Comparison of ENCODE assay signal across 22 mouse cellular contexts in genomic region chr4:80764024-80764423, GRCm38 (mm10).
DNase-seq lines count a peak whose midpoint lies in the region; ATAC-seq and TF ChIP-seq lines count a peak whose summit lies in the region.
"Had no signal": no experiment of that assay in that cellular context is flagged by ENCODE, and none has a peak within 500 bp of the region (broad histone marks: within the 10 kb centered on the region; RNA-seq: fewer than 3 reads in every experiment).

No protein-coding gene starts in this region.

- H3K27ac ChIP-seq in forebrain, postnatal 0 days (ENCODE audit: low read depth, low read length), result peak overlapping the region; percentile 42; the same call in 1 of the 2 replicates
- H3K27ac ChIP-seq in forebrain, embryonic 11.5 days (ENCODE audit: low read depth, low read length), result no peak overlapping the region
- peak overlapping the region; percentile 70 for H3K27ac ChIP-seq in left cerebral cortex, adult 2 months
- H3K27ac ChIP-seq: forebrain, embryonic 10.5 days; heart, adult 2 months; heart, embryonic 10.5 days; heart, embryonic 13.5 days; hindbrain, embryonic 15.5 days had no signal

- DNase-seq in forebrain, postnatal 0 days, result peak; percentile 21
- DNase-seq in forebrain, embryonic 11.5 days (ENCODE audit: low spot score), result no peak
- DNase-seq in left cerebral cortex, adult 2 months (ENCODE audit: extremely low spot score in 1 of 2, low spot score in 2 of 2), result no peak
- DNase-seq in left cerebral cortex, adult 18-20 months (ENCODE audit: low spot score in 2 of 2), result no peak
- DNase-seq in right cerebral cortex, postnatal 25 days, result peak; percentile 17
- DNase-seq in right cerebral cortex, postnatal 36 days (ENCODE audit: low spot score in 2 of 2), result no peak
- DNase-seq: adrenal gland, adult 8-10 months; adrenal gland, postnatal 25 days; cerebellum, adult 18-20 months; cerebellum, adult 9-10 months; cerebellum, postnatal 14 days; gastrocnemius, postnatal 10 days; gastrocnemius, postnatal 36 days; heart, adult 2 months; heart, postnatal 14 days; heart, postnatal 4 days had no signal

- intact Hi-C loops in left cerebral cortex, adult 2 months (cut with DNase I), result loop anchor here (10.0 kb wide), 2 partner anchors 559 to 1099 kb away; no protein-coding TSS in a partner anchor

- no peak for ATAC-seq in forebrain, postnatal 0 days
- no peak for ATAC-seq in forebrain, embryonic 11.5 days (replicated peaks; ENCODE audit: low FRiP score)
- ATAC-seq: activated CD4-positive, CD25-positive, alpha-beta regulatory T cell, adult 4 months; forebrain, embryonic 14.5 days had no signal

- no peaks in the 10 kb centered on the region for H3K9me3 ChIP-seq in forebrain, postnatal 0 days (ENCODE audit: low read length)
- H3K9me3 ChIP-seq in forebrain, embryonic 11.5 days (ENCODE audit: control insufficient read depth, low read length), result no peaks in the 10 kb centered on the region
- H3K9me3 ChIP-seq: forebrain, embryonic 10.5 days; heart, embryonic 10.5 days; heart, embryonic 13.5 days; hindbrain, embryonic 15.5 days had no signal

- no peak for TF ChIP-seq CTCF in forebrain, postnatal 0 days (IDR thresholded peaks at IDR 0.05; ENCODE audit: low read depth)
- no peak for TF ChIP-seq CTCF in left cerebral cortex, adult 2 months (IDR thresholded peaks at IDR 0.05)

- H3K27me3 ChIP-seq in forebrain, postnatal 0 days (ENCODE audit: insufficient read depth, low read length), result no peaks in the 10 kb centered on the region
- H3K27me3 ChIP-seq in forebrain, embryonic 11.5 days (ENCODE audit: control insufficient read depth, insufficient read depth, low read length), result no peaks in the 10 kb centered on the region
- H3K27me3 ChIP-seq: heart, embryonic 13.5 days; hindbrain, embryonic 15.5 days had no signal

- WGBS in forebrain, postnatal 0 days, result 81% methylated on average over 3 of the region's 3 CpGs
- 89% methylated on average over 3 of the region's 3 CpGs for WGBS in forebrain, embryonic 11.5 days

- no peak overlapping the region for H3K4me3 ChIP-seq in forebrain, postnatal 0 days (ENCODE audit: low read depth, low read length)
- no peak overlapping the region for H3K4me3 ChIP-seq in forebrain, embryonic 11.5 days (ENCODE audit: low read depth, low read length)
- H3K4me3 ChIP-seq in left cerebral cortex, adult 2 months, result no peak overlapping the region
- H3K4me3 ChIP-seq: forebrain, embryonic 10.5 days; heart, adult 2 months; heart, embryonic 10.5 days; heart, embryonic 13.5 days; hindbrain, embryonic 15.5 days had no signal

- H3K9ac ChIP-seq in forebrain, postnatal 0 days, result no peak overlapping the region
- no peak overlapping the region for H3K9ac ChIP-seq in forebrain, embryonic 11.5 days (ENCODE audit: low read length)
- H3K9ac ChIP-seq: heart, embryonic 13.5 days; hindbrain, embryonic 15.5 days had no signal

- H3K4me2 ChIP-seq in forebrain, postnatal 0 days (ENCODE audit: low read depth), result no peak overlapping the region
- no peak overlapping the region for H3K4me2 ChIP-seq in forebrain, embryonic 11.5 days (ENCODE audit: low read depth, low read length, severe bottlenecking)
- H3K4me2 ChIP-seq: heart, embryonic 13.5 days; hindbrain, embryonic 15.5 days had no signal

- no peaks in the 10 kb centered on the region for H3K4me1 ChIP-seq in forebrain, postnatal 0 days (ENCODE audit: insufficient read depth)
- H3K4me1 ChIP-seq in forebrain, embryonic 11.5 days (replicated peaks; ENCODE audit: control insufficient read depth, insufficient read depth, low read length), result no peaks in the 10 kb centered on the region
- H3K4me1 ChIP-seq: forebrain, embryonic 10.5 days; heart, embryonic 10.5 days; heart, embryonic 13.5 days; hindbrain, embryonic 15.5 days had no signal

- H3K36me3 ChIP-seq in forebrain, postnatal 0 days (ENCODE audit: insufficient read depth), result no peaks in the 10 kb centered on the region
- H3K36me3 ChIP-seq in forebrain, embryonic 11.5 days (ENCODE audit: control insufficient read depth, insufficient read depth, low read length), result no peaks in the 10 kb centered on the region
- H3K36me3 ChIP-seq: forebrain, embryonic 10.5 days; heart, embryonic 10.5 days; heart, embryonic 13.5 days; hindbrain, embryonic 15.5 days had no signal

Comparison
In these comparisons a context has a peak if more than half of its experiments do, and no peak if none do; other contexts are left out.
1. DNase-seq: peak in forebrain, postnatal 0 days (single experiment) and right cerebral cortex, postnatal 25 days (single experiment); none in forebrain, embryonic 11.5 days (single experiment), left cerebral cortex, adult 2 months (0 of 2), left cerebral cortex, adult 18-20 months (0 of 2) and right cerebral cortex, postnatal 36 days (0 of 2).